ENCODE assay signal across 15 mouse cellular contexts in the genomic region with DNA sequence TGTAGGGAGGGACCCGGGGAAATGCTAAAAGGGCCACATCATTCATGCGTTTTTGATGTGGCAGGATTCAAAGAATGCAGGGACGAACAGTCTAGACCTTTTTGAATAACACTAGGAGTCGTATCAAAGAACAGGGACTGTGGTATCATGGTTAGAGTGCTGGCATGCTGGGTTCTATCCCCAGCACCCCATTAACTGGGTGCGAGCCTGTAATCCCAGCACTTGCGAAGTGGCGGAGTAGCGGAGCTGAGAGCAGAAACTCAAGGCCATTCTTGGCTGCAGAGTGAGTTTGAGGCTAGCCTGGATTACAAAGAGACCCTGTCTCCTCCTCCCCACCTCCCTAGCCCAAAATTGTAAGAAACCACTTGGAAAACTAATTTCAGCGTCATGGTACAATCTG. TPM values are rescaled to one million over a fixed set of nuclear protein-coding genes. Genes with fewer than 3 reads are reported as not detected.
A peak's percentile ranks its signal among the peaks of the same experiment; 100 is the strongest.
DNase-seq lines count a peak whose midpoint lies in the region; ATAC-seq and TF ChIP-seq lines count a peak whose summit lies in the region.
"Had no signal": no experiment of that assay in that cellular context is flagged by ENCODE, and none has a peak within 500 bp of the region (broad histone marks: within the 10 kb centered on the region; RNA-seq: fewer than 3 reads in every experiment).

No protein-coding gene starts in this region.

- DNase-seq in hindbrain, embryonic 10.5 days (ENCODE audit: low spot score): no peak
- no peak for DNase-seq in midbrain, embryonic 11.5 days (ENCODE audit: low spot score, missing footprints)
- no peak for DNase-seq in cerebellum, adult 2 months
- DNase-seq in cerebellum, postnatal 14 days: no peak
- DNase-seq: cerebellum, adult 8-10 months; thymus, postnatal 4 days had no signal

- H3K27ac ChIP-seq in hindbrain, embryonic 10.5 days: no peak overlapping the region
- H3K27ac ChIP-seq in hindbrain, embryonic 16.5 days (ENCODE audit: low read depth, low read length): no peak overlapping the region
- no peak overlapping the region for H3K27ac ChIP-seq in midbrain, embryonic 11.5 days (ENCODE audit: low read depth, low read length)
- H3K27ac ChIP-seq in midbrain, embryonic 13.5 days: no peak overlapping the region
- H3K27ac ChIP-seq in embryonic facial prominence, embryonic 15.5 days (replicated peaks): peak overlapping the region; percentile 45; the same call in 1 of the 2 replicates
- peak overlapping the region; percentile 17; the same call in 1 of the 2 replicates for H3K27ac ChIP-seq in limb, embryonic 15.5 days
- no peak overlapping the region for H3K27ac ChIP-seq in cerebellum, adult 2 months (ENCODE audit: insufficient read depth, low read length)
- H3K27ac ChIP-seq: liver, embryonic 15.5 days; midbrain, embryonic 15.5 days had no signal

- H3K4me3 ChIP-seq in hindbrain, embryonic 10.5 days: peak overlapping the region; percentile 40
- no peak overlapping the region for H3K4me3 ChIP-seq in hindbrain, embryonic 16.5 days (ENCODE audit: low read length)
- peak overlapping the region; percentile 14; the same call in 1 of the 2 replicates for H3K4me3 ChIP-seq in midbrain, embryonic 11.5 days (ENCODE audit: low read depth, low read length)
- no peak overlapping the region for H3K4me3 ChIP-seq in midbrain, embryonic 13.5 days (replicated peaks)
- H3K4me3 ChIP-seq in embryonic facial prominence, embryonic 15.5 days (replicated peaks): no peak overlapping the region
- no peak overlapping the region for H3K4me3 ChIP-seq in limb, embryonic 15.5 days
- H3K4me3 ChIP-seq in cerebellum, adult 2 months (replicated peaks; ENCODE audit: insufficient read depth, low read depth, low read length): no peak overlapping the region
- H3K4me3 ChIP-seq: liver, embryonic 15.5 days had no signal

- no peaks in the 10 kb centered on the region for H3K36me3 ChIP-seq in hindbrain, embryonic 10.5 days
- no peaks in the 10 kb centered on the region for H3K36me3 ChIP-seq in hindbrain, embryonic 16.5 days (ENCODE audit: control insufficient read depth, insufficient read depth, low read length)
- no peaks in the 10 kb centered on the region for H3K36me3 ChIP-seq in midbrain, embryonic 11.5 days (ENCODE audit: control insufficient read depth, insufficient read depth, low read length)
- no peaks in the 10 kb centered on the region for H3K36me3 ChIP-seq in midbrain, embryonic 13.5 days
- no peaks in the 10 kb centered on the region for H3K36me3 ChIP-seq in embryonic facial prominence, embryonic 15.5 days
- H3K36me3 ChIP-seq in limb, embryonic 15.5 days: no peaks in the 10 kb centered on the region
- H3K36me3 ChIP-seq: liver, embryonic 15.5 days; midbrain, embryonic 15.5 days had no signal

- 5% methylated on average over 9 of the region's 9 CpGs for WGBS in hindbrain, embryonic 10.5 days
- WGBS in hindbrain, embryonic 16.5 days: 10% methylated on average over 9 of the region's 9 CpGs
- WGBS in midbrain, embryonic 11.5 days: 7% methylated on average over 9 of the region's 9 CpGs
- WGBS in midbrain, embryonic 13.5 days: 6% methylated on average over 9 of the region's 9 CpGs
- WGBS in embryonic facial prominence, embryonic 15.5 days: 30% methylated on average over 9 of the region's 9 CpGs
- WGBS in limb, embryonic 15.5 days: 26% methylated on average over 9 of the region's 9 CpGs
- WGBS in cerebellum, adult 2 months: 28% methylated on average over 9 of the region's 9 CpGs

- TF ChIP-seq POLR2A in cerebellum, adult 2 months (IDR thresholded peaks at IDR 0.05; ENCODE audit: borderline replicate concordance, insufficient read depth, low read length): no peak

- no peak for ATAC-seq in hindbrain, embryonic 16.5 days
- ATAC-seq in midbrain, embryonic 11.5 days (ENCODE audit: low FRiP score): no peak
- ATAC-seq in midbrain, embryonic 13.5 days: no peak
- no peak for ATAC-seq in embryonic facial prominence, embryonic 15.5 days (ENCODE audit: insufficient number of reproducible peaks, low FRiP score, low TSS enrichment, low read depth)
- ATAC-seq in limb, embryonic 15.5 days (ENCODE audit: insufficient number of reproducible peaks, low FRiP score, low TSS enrichment, low read depth): no peak
- ATAC-seq: CD4-positive, CD25-positive, alpha-beta regulatory T cell, adult 4 months; midbrain, embryonic 15.5 days; Patski had no signal

- H3K27me3 ChIP-seq in hindbrain, embryonic 10.5 days (ENCODE audit: insufficient read depth, poor library complexity, severe bottlenecking): peaks cover 96% of the 10 kb centered on the region
- H3K27me3 ChIP-seq in hindbrain, embryonic 16.5 days (replicated peaks; ENCODE audit: control insufficient read depth, insufficient read depth, low read length): peaks cover 24% of the 10 kb centered on the region
- peaks cover 48% of the 10 kb centered on the region for H3K27me3 ChIP-seq in midbrain, embryonic 11.5 days (ENCODE audit: control insufficient read depth, insufficient read depth, low read length)
- peaks cover 68% of the 10 kb centered on the region for H3K27me3 ChIP-seq in midbrain, embryonic 13.5 days
- H3K27me3 ChIP-seq in embryonic facial prominence, embryonic 15.5 days: peaks cover 32% of the 10 kb centered on the region
- H3K27me3 ChIP-seq in limb, embryonic 15.5 days: peaks cover 64% of the 10 kb centered on the region
- H3K27me3 ChIP-seq in cerebellum, adult 2 months (ENCODE audit: control insufficient read depth, insufficient read depth, low read length): peaks cover 3% of the 10 kb centered on the region; the same call in 1 of the 2 replicates

- no peak overlapping the region for H3K9ac ChIP-seq in hindbrain, embryonic 16.5 days (ENCODE audit: low read depth, low read length)
- no peak overlapping the region for H3K9ac ChIP-seq in midbrain, embryonic 11.5 days (ENCODE audit: low read length)
- H3K9ac ChIP-seq in midbrain, embryonic 13.5 days (replicated peaks): no peak overlapping the region
- H3K9ac ChIP-seq in embryonic facial prominence, embryonic 15.5 days: no peak overlapping the region
- H3K9ac ChIP-seq in limb, embryonic 15.5 days: no peak overlapping the region
- H3K9ac ChIP-seq: forebrain, postnatal 0 days; liver, embryonic 15.5 days; midbrain, embryonic 15.5 days had no signal

- no peaks in the 10 kb centered on the region for H3K9me3 ChIP-seq in hindbrain, embryonic 10.5 days
- no peaks in the 10 kb centered on the region for H3K9me3 ChIP-seq in hindbrain, embryonic 16.5 days (ENCODE audit: control insufficient read depth, low read length)
- no peaks in the 10 kb centered on the region for H3K9me3 ChIP-seq in midbrain, embryonic 11.5 days (ENCODE audit: control insufficient read depth, low read length)
- H3K9me3 ChIP-seq in midbrain, embryonic 13.5 days: no peaks in the 10 kb centered on the region
- H3K9me3 ChIP-seq in embryonic facial prominence, embryonic 15.5 days (replicated peaks): no peaks in the 10 kb centered on the region
- H3K9me3 ChIP-seq in limb, embryonic 15.5 days: no peaks in the 10 kb centered on the region
- H3K9me3 ChIP-seq: liver, embryonic 15.5 days; midbrain, embryonic 15.5 days had no signal

- H3K4me2 ChIP-seq in hindbrain, embryonic 16.5 days (ENCODE audit: low read length): no peak overlapping the region; the same call in 1 of the 2 replicates
- no peak overlapping the region for H3K4me2 ChIP-seq in midbrain, embryonic 11.5 days
- H3K4me2 ChIP-seq in midbrain, embryonic 13.5 days (replicated peaks): no peak overlapping the region
- peak overlapping the region; percentile 37; the same call in 1 of the 2 replicates for H3K4me2 ChIP-seq in embryonic facial prominence, embryonic 15.5 days (replicated peaks)
- H3K4me2 ChIP-seq in limb, embryonic 15.5 days: no peak overlapping the region
- H3K4me2 ChIP-seq: liver, embryonic 15.5 days had no signal

- H3K4me1 ChIP-seq in hindbrain, embryonic 10.5 days (replicated peaks): peaks cover 39% of the 10 kb centered on the region
- H3K4me1 ChIP-seq in hindbrain, embryonic 16.5 days (ENCODE audit: control insufficient read depth, insufficient read depth, low read depth, low read length): peaks cover 10% of the 10 kb centered on the region
- H3K4me1 ChIP-seq in midbrain, embryonic 11.5 days (ENCODE audit: control insufficient read depth, insufficient read depth, low read length): peaks cover 9% of the 10 kb centered on the region
- H3K4me1 ChIP-seq in midbrain, embryonic 13.5 days (replicated peaks): peaks cover 17% of the 10 kb centered on the region
- peaks cover 20% of the 10 kb centered on the region for H3K4me1 ChIP-seq in embryonic facial prominence, embryonic 15.5 days
- H3K4me1 ChIP-seq in limb, embryonic 15.5 days: peaks cover 37% of the 10 kb centered on the region
- H3K4me1 ChIP-seq in cerebellum, adult 2 months (ENCODE audit: control insufficient read depth, insufficient read depth, low read length): no peaks in the 10 kb centered on the region
- H3K4me1 ChIP-seq: liver, embryonic 15.5 days had no signal

- TF ChIP-seq CTCF in cerebellum, adult 2 months (IDR thresholded peaks at IDR 0.05; ENCODE audit: borderline replicate concordance, insufficient read depth, low read depth, low read length): no peak

RNA-seq across cellular contexts. Expression of gene Tbx3, which starts 44.3 kb away (rescaled TPM):
- polyA plus RNA-seq in hindbrain, embryonic 10.5 days (2016; fragmentation: Nextera tagmentation; extraction: Ambion mirVana): 5.8 and 13.0 TPM in 2 replicates
- 2.9 and 5.0 TPM in 2 replicates for polyA plus RNA-seq in hindbrain, embryonic 16.5 days (2015; fragmentation: Nextera tagmentation; extraction: Ambion mirVana)
- 1.3 and 1.4 TPM in 2 replicates for polyA plus RNA-seq in midbrain, embryonic 11.5 days (2014; fragmentation: Nextera tagmentation; extraction: Ambion mirVana)
- polyA plus RNA-seq in midbrain, embryonic 13.5 days (2015; fragmentation: Nextera tagmentation; extraction: Ambion mirVana): 1.6 and 2.3 TPM in 2 replicates
- polyA plus RNA-seq in embryonic facial prominence, embryonic 15.5 days (2015; fragmentation: Nextera tagmentation; extraction: Ambion mirVana): 38.8 and 42.1 TPM in 2 replicates
- polyA plus RNA-seq in limb, embryonic 15.5 days (2015; fragmentation: Nextera tagmentation; extraction: Ambion mirVana): 20.8 and 23.5 TPM in 2 replicates
- polyA plus RNA-seq in cerebellum, adult 2 months (2012; rRNA removed): 1.4 and 1.6 TPM in 2 replicates
- polyA plus RNA-seq: Patski had no signal

Comparison
In these comparisons a context has a peak if more than half of its experiments do, and no peak if none do; other contexts are left out.
1. H3K4me3 ChIP-seq: peak in hindbrain, embryonic 10.5 days (single experiment) and midbrain, embryonic 11.5 days (single experiment); none in hindbrain, embryonic 16.5 days (single experiment), midbrain, embryonic 13.5 days (single experiment), embryonic facial prominence, embryonic 15.5 days (single experiment), limb, embryonic 15.5 days (single experiment) and cerebellum, adult 2 months (single experiment).
2. H3K27ac ChIP-seq: peak in embryonic facial prominence, embryonic 15.5 days (single experiment) and limb, embryonic 15.5 days (single experiment); none in hindbrain, embryonic 10.5 days (single experiment), hindbrain, embryonic 16.5 days (single experiment), midbrain, embryonic 11.5 days (single experiment), midbrain, embryonic 13.5 days (single experiment) and cerebellum, adult 2 months (single experiment).